Mouse (Mus musculus) fat pad, adult 2 months (tissue): ENCODE measurements at regions not wholly inside any gene's neighbourhood (a gene's known extent, or its start where the extent isn't known, plus 50 kb on each side); places are given as distances from the start of the nearest gene placed in this dataset.

Source experiments
- DNase-seq: peaks from one replicate; pipeline ENCODE4 v3.0.0-alpha.2; 2011; ENCODE audit warnings: low read depth, low spot score; ENCODE audit errors: extremely low read depth

DNA sequence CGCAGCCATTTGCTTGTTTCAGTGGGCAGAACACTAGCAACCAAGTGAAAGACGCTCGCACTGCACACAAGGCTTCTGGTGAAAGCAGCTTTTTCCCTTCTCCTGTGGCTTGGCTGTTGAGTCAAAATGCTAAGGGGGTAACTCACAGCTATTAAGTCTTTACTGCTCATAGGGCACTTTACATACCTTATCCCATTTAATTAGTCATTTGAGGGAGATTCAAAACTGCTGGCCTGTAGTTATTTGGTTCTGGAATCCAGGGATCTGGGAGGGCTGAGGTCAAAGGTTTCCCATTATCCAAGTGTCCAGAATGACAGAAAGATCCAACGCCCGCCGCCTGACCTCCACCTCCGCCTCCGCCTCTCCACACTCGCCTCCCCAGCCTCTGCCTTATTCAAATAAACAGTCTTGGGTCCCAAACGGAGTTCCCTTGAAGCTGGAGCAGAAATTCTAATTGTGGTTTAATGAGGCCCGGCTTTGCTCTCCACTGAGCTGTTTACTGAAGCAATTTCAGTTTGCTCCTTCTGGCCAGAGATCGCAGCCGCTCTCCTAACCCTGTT is 106.5 kb upstream of the Mycn start:
- DNase-seq, result no peak

DNA sequence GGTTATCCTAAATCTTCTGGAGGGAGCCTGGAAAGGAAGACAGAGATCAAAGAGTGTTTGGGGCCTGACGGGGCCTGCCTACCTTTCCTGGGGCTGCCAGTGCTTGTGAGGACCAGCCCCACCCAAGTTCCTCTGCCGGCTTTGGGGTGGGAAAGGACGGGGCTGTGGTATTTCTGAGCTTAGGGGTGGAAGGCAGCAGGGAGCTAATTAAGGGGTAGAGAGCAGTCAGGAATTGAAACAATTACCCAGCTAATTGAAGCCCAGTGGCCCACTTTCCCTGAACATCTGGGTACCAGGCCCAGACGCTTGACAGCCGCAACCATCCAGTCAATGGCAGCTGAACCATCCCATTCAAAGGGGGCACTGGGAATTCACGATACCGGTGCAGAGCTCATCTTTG is 101.2 kb upstream of the Mycn start:
- DNase-seq, result no peak

GRCm38 (mm10) chr12:13035108-13035741 is 93.5 kb upstream of the Mycn start:
- DNase-seq, result no peak

DNA sequence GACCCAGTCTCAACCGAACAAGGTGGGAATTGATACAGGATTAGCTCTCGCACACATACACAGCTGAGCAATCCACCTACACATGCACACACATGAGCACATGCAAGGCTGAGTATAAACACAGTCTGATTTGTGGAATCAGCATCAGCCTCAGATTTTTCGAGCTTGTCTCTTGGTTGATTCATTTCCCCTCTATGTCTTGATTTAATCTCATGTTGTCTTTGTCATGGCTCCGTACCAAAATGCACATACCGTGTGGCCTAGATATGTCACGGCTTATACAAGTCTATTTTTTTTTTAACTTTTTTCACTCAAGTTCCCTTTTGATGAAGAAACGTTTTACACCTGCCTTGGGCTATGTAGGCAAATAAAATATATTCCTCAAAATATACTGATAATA is 88.6 kb upstream of the Mycn start:
- DNase-seq, result no peak

DNA sequence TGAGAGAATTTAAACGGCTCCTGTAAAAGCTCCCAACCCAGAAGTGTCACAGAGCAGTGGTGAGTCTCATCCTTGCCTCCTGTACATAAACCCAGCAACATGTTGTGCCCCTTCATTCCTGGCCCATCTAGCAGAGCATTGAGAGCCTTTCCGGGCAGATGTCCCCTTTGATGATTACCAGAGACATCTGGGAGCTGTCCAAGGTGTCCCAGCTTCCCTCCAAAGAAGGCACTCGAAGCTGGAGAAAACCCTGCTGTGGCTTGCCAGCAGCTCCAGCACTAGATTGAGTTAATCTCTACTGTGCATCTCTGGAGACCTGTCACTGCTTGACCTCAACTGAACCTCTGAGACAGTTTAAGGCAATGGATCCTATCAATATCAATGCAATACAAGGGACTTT is 86.4 kb upstream of the Mycn start:
- DNase-seq, result no peak

- DNase-seq, result no peak
Measured at GRCm38 (mm10) chr12:13026041-13026580, 84.4 kb upstream of the Mycn start.

- no peak for DNase-seq
Measured at GRCm38 (mm10) chr12:13024215-13024841, 82.6 kb upstream of the Mycn start.

- no peak for DNase-seq
Measured at GRCm38 (mm10) chr12:13011023-13011761, 69.5 kb upstream of the Mycn start.

DNA sequence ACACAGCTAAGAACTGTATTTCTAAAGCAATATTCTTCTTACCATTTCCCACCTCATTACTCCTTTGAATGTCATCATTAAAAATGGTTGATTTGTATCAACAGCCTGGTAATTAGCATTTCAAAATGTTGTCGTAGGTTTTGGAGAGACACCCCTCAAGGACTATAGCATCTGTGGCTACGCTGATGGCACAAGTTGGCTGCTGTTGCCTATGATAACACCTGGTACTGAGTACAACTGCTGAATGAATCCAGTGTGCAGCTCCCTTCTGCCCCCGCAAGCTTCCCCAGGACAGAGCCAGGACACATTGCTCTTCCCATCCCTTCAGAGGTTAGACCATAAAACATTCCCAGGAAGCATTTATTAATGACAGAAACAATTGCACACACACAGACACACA is 68.7 kb upstream of the Mycn start:
- no peak for DNase-seq

GRCm38 (mm10) chr12:13009470-13009869 is 67.8 kb upstream of the Mycn start:
- no peak for DNase-seq

DNA sequence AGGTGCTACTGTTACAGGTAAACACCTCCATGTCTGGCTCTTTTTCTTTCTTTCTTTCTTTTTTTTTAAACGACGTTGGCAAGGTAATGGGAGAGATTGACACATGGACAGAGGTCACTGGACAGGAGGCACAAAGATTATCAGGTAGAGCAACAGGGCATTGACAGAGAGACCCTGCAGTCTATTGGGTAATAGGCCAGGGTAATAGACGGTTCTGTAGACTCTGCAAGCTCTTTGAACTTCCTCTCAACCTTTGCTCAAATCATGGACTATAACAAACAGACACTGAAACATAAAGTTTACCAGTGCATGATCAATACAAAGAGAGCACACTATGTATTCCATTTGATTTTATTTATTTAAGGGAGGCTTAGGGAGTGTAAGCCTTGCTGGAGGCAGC is 61.0 kb upstream of the Mycn start:
- DNase-seq, result no peak

DNA sequence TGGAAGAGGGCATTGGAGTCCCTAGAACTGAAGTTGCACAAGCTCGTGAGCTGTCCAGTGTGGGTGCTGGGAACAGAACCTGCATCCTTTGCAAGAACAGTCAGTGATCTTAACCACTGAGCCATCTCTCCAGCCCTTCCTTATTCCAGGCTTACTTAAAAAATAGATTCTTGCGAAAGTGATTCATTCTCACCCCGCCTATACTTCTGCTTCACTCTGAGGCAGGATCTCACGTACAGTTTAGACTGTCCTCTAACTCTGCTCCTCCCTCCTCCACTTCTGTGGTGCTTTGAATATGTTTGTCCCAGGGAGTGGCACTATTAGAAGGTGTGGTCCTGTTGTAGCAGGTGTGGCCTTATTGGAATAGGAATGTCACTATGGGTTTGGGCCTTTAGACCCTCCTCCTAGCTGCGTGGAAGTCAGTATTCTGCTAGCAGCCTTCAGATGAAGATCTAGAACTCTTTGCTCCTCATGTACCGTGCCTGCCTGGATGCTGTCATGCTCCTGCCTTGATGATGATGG is 60.4 kb upstream of the Mycn start:
- no peak for DNase-seq

DNA sequence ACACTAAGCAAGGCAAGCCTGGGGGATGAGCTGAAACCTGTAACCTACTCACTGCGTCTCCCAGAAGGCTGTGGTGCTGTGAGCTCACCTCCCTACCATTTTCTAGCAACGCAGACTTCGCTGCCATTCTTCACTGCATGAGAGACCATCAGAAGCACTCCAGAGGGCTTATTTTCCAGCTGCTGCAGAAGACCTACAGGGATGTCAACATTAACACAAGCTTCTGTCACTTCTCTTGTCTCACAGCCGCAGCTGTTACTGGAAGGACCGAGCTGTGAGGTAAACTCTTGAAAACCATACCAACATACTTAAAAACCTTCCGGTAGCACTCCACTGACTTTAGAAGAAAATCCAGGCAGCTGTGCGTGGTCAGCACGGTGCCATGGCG is 54.3 kb upstream of the Mycn start:
- no peak for DNase-seq

DNA sequence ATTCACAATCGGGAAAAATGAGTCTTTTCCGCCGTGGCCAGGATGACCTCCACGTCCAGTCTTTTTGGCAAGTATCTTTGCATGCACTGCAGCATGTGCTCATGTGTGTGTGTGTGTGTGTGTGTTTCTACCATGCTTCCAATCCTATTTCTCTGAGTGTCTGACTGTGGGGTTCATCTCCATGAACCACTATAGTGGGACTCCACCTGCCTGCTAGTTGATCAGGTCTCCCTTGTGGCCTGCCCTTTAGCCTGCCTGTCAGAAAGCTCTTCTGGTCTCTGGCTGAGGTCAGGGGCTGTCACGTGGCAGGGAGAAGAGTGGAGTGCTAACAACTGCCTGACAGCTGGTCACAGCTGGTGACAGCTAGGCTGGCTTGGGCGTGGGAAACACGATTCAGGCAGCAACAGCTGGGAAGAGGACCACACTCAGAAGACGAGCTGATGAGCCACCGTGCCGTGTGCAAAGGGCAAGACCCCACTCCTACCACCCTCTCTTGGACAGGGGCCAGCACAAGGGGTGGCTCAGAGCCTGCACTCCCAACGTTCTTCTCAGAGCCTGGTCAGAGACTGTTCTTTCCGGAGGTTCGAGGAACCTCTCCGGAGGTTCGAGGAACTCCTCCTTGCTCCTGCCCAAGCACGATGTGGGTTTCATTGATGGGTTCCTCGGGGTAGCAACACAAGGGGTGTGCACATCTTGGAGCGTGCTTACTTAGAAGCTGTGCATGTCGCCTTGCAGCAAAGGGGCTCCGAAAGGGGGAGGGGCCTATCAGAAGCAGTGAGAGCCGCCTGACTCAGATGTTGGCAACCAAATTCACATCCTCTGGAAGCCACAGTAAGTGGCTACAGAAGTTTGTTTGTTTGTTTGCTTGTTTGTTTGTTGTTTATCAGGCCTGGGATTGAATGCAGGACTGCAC is 53.6 kb upstream of the Mycn start:
- no peak for DNase-seq

- DNase-seq, result no peak
Measured at GRCm38 (mm10) chr12:12993894-12994714, 52.4 kb upstream of the Mycn start.
